Mouse (Mus musculus) bone marrow, adult 2 months (tissue): ENCODE results near the gene Ppig.

ENCODE experiments used
- CTCF ChIP-seq: fragments of 200-500 bp; IDR thresholded peaks from 2 replicates; pipeline ENCODE4 v1.5.1; 2011; ENCODE audit warnings: low read length, control low read depth; ENCODE audit not compliant: control insufficient read depth, insufficient read depth
- POLR2A ChIP-seq: fragments of 200-500 bp; IDR thresholded peaks from 2 replicates; pipeline ENCODE4 v1.6.1; 2011; ENCODE audit warnings: low read depth, mild to moderate bottlenecking, control low read depth, low read length, borderline replicate concordance; ENCODE audit not compliant: control insufficient read depth

DNA sequence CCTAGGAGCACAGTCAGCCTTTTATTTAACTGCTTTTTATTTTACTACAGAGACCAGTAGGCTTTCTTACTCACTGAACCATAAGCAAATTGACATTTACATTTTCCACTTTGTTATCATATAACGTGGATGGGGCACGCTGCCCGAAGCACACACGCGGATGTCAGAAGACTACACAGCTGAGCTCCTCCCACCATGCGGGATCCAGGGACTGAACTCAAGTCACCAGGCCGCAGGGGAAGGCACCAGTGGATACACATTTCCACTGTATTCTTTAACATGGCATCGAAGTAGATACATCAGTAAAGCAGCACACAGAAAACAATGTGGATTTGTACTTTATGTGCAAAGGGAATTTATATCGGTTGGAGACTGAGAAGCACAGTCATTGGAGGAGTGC is 47.1 kb upstream of the Ppig start:
- no peak for TF ChIP-seq POLR2A
- no peak for TF ChIP-seq CTCF
